Mouse (Mus musculus) adrenal gland, adult 8-10 months (tissue): Measurements from ENCODE around the gene Thsd1. TPM values are rescaled to one million over a fixed set of nuclear protein-coding genes. Genes with fewer than 3 reads are reported as not detected.
"Not testable (repeated sequence)": the region's sequence is repeated elsewhere in the genome, so short reads cannot be mapped to it uniquely, and the experiment has no call there.

ENCODE experiments used
- DNase-seq: peaks from one replicate; pipeline ENCODE4 v3.0.0; 2022
- total RNA-seq, 4 experiments: library from RNA; stranded (reverse); gene quantifications; 2 replicates each; pipeline ENCODE4 v1.2.4; 2022

Gene Thsd1
- total RNA-seq, 4 experiments from 2014 or later: 2.5 to 3.9 (median 3.2) TPM

DNA sequence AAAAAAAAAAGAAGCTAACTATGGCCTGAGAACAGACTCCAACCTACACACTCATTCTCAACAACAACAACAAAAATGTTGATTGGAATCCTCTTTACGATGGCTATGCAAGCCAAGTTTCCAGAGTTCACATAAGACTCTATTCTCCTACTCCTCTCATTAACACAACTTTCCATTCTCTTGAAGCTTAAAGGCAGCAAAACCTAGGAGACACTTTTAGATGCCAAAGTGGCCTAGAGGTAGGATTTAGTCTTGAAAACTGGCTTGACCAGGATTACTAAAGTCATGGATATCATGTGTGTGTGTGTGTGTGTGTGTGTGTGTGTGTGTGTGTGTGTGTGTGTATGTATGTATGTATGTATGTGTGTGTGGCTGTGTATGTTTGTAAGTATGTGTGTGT is 38.1 kb downstream of the Thsd1 start:
- DNase-seq: no peak

DNA sequence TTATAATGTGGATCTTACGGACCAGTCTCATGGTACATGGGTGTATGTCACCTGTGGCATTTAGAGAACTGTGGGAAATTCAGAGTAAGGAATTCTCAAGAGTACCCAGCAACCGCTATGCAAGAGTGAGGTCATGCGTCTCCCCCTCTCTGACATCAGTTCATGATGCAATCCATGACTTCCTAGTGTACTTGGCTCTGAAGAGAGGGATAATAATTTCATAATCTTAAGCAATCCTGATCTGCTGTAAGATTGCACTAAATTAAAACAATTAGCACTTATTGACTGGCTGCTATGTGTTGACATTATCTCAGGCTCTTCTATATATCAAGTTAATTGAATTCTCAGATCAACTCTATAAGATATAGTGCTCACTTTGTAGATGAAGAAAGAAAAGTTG is 39.7 kb downstream of the Thsd1 start:
- DNase-seq: no peak

GRCm38 (mm10) chr8:22273142-22273541 is 46.0 kb downstream of the Thsd1 start:
- DNase-seq: no peak

GRCm38 (mm10) chr8:22274641-22275040 is 47.5 kb downstream of the Thsd1 start:
- DNase-seq: no peak

DNA sequence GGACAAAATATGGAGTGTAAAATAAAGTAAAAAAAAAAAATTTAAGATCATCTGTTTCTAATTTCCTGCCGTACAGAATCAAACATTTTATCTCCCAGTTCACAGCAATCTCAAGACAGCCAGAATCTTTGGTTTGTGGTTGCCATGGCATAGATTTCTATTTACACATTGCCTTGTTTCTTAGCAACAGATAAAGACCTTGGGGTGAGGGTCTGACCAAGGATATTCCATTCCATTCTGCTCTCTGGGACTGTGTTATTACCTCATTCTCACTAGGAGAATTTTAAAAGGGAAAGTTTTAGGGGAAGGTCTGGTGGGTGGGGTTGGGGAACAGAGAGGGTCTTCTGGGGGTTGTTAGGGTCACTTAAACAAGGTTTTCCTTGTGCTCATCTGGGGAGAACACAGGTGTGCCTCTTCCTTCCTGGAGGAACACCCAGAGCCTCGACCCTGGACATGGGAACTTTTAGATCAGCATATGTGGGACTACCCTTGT is 55.9 kb downstream of the Thsd1 start, which contains the start of gene Tpte:
TSS of gene Tpte (plus strand) at position 443 of the 493 bp plus-strand sequence.
- DNase-seq: no peak

DNA sequence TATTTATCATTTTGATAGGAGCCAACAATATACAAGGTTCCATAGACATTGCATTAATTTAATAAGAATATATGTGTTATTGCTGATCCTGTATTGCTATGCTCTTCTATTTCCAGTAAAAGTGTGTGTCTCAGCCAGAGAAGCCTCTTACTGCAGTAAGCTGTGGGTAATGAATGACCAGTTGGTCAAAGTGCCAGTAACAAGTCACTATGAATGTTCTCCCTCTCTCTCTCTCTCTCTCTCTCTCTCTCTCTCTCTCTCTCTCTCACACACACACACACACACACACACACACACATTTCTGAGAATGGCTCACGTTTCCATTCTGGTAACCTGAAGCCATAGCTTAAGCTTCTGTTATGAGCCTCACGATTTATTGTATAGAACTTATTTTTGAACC is 75.2 kb downstream of the Thsd1 start:
- no peak for DNase-seq

GRCm38 (mm10) chr8:22302896-22303306 is 75.8 kb downstream of the Thsd1 start:
- no peak for DNase-seq

GRCm38 (mm10) chr8:22304045-22304444 is 76.9 kb downstream of the Thsd1 start:
- not testable (repeated sequence) for DNase-seq

DNA sequence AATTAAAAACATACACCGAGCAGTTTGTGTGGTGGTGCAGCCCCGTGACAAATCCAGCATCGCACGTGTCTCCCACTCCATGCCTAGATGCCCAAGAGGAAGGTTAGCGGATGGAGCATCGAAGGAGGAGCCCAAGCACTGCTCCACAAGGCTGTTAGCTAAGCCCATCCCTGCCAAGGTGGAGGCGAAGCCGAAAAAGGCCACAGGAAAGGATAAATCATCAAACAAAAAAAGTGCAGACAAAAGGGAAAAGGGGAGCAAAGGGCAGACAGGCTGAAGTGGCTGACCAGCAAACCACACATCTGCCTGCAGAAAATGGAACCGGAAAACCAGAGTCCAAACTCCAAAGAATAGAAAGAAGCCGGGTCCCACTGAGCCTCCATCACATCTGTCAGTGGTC is 79.9 kb downstream of the Thsd1 start:
- no peak for DNase-seq

Other genes with a start within 250 kb of the Thsd1 start
- 1 to 10 TPM in 3 of 4 experiments, under 1 TPM in 1; 0.96 to 3.2 (median 1.6) TPM for gene Atp7b, start 167.0 kb upstream of the Thsd1 start, total RNA-seq
- gene Alg11, start 166.6 kb upstream of the Thsd1 start, total RNA-seq: 10 to 100 TPM; 34.4 to 53.6 (median 35.9) TPM
- gene Nek5, start 102.3 kb upstream of the Thsd1 start, total RNA-seq: 10 to 100 TPM in 2 of 4 experiments, 1 to 10 TPM in 2; 4.6 to 29.9 (median 14.7) TPM
- 10 to 100 TPM in 2 of 4 experiments, 1 to 10 TPM in 2; 5.2 to 16.0 (median 9.4) TPM for gene Nek3, start 60.9 kb upstream of the Thsd1 start, total RNA-seq
- 1 to 10 TPM; 1.4 to 5.5 (median 3.2) TPM for gene Ckap2, start 41.5 kb upstream of the Thsd1 start, total RNA-seq
- gene Vps36, start 34.5 kb upstream of the Thsd1 start, total RNA-seq: 10 to 100 TPM; 33.9 to 47.7 (median 40.9) TPM
- gene Tpte, start 56.1 kb downstream of the Thsd1 start, total RNA-seq: not detected
- 10 to 100 TPM; 13.5 to 14.2 (median 13.9) TPM for gene Slc25a15, start 171.3 kb downstream of the Thsd1 start, total RNA-seq
- 10 to 100 TPM; 33.8 to 43.2 (median 41.5) TPM for gene Mrps31, start 184.0 kb downstream of the Thsd1 start, total RNA-seq